Mouse (Mus musculus) heart, adult 2 months (tissue): ENCODE measurements around the gene Snx33.

Experiments
- CTCF ChIP-seq: fragments of 200-600 bp; IDR thresholded peaks from 2 replicates; pipeline ENCODE4 v1.8.1; 2022; ENCODE audit warnings: antibody characterized with exemption, mild to moderate bottlenecking, moderate library complexity
- EP300 ChIP-seq: fragments of 200-500 bp; IDR thresholded peaks from 2 replicates; pipeline ENCODE4 v1.6.1; 2011; ENCODE audit warnings: low read depth, low read length, control low read depth; ENCODE audit not compliant: insufficient read depth
- POLR2A ChIP-seq: fragments of 200-500 bp; IDR thresholded peaks from 2 replicates; pipeline ENCODE4 v1.6.1; 2011; ENCODE audit warnings: mild to moderate bottlenecking, low read depth, low read length, control low read depth; ENCODE audit not compliant: insufficient read depth

- TF ChIP-seq POLR2A (no peak), CTCF (no peak), EP300 (no peak)
Measured at GRCm38 (mm10) chr9:56868292-56868691, 59.9 kb downstream of the Snx33 start.
